Mouse (Mus musculus) liver, embryonic 12.5 days (tissue): ENCODE measurements around the gene Acly. TPM values are rescaled to one million over a fixed set of nuclear protein-coding genes. Genes with fewer than 3 reads are reported as not detected.
A peak's percentile ranks its signal among the peaks of the same experiment; 100 is the strongest.

Experiments
- ATAC-seq: fragments of 200-750 bp; cut with Nextera tagmentation; 2 replicates; pipeline ENCODE4 v1.8.0; 2017; ENCODE audit warnings: moderate number of reproducible peaks, mild to moderate bottlenecking, moderate library complexity
- H3K27ac ChIP-seq: fragments of 300-500 bp; sonication (generic); 2 replicates; pipeline ENCODE4 v1.5.1; 2016; ENCODE audit warnings: mild to moderate bottlenecking
- H3K27me3 ChIP-seq: fragments of 300-500 bp; sonication (generic); replicated peaks from 2 replicates; pipeline ENCODE4 v1.6.1; 2016; ENCODE audit warnings: mild to moderate bottlenecking, moderate library complexity
- H3K36me3 ChIP-seq: fragments of 300-500 bp; sonication (generic); 2 replicates; pipeline ENCODE4 v1.6.1; 2016; ENCODE audit warnings: mild to moderate bottlenecking, moderate library complexity
- H3K4me1 ChIP-seq: fragments of 300-500 bp; sonication (generic); 2 replicates; pipeline ENCODE4 v1.6.1; 2016
- H3K4me2 ChIP-seq: fragments of 300-500 bp; sonication (generic); 2 replicates; pipeline ENCODE4 v1.6.1; 2016; ENCODE audit warnings: mild to moderate bottlenecking, moderate library complexity
- H3K4me3 ChIP-seq: fragments of 300-500 bp; sonication (generic); 2 replicates; pipeline ENCODE4 v1.5.1; 2016; ENCODE audit warnings: mild to moderate bottlenecking, moderate library complexity
- H3K9ac ChIP-seq: fragments of 300-500 bp; sonication (generic); 2 replicates; pipeline ENCODE4 v1.6.1; 2016; ENCODE audit warnings: mild to moderate bottlenecking, moderate library complexity
- H3K9me3 ChIP-seq: fragments of 300-500 bp; sonication (generic); replicated peaks from 2 replicates; pipeline ENCODE4 v1.6.1; 2016; ENCODE audit warnings: mild to moderate bottlenecking, moderate library complexity
- WGBS: fragments of 180-500 bp; shearing (Covaris S2); methylation state at CpG from one replicate; pipeline ENCODE4 v1.1.7; 2016; ENCODE audit not compliant: insufficient replicate concordance; 5-methylcytosine and 5-hydroxymethylcytosine counted together
- polyA plus RNA-seq: library from polyadenylated mRNA; unstranded; fragments of >200 nt; fragmentation: Nextera tagmentation; extraction: Ambion mirVana; gene quantifications from 2 replicates; pipeline ENCODE4 v1.2.1, GENCODE M21; 2016

Gene Acly
- polyA plus RNA-seq, 1 experiment from 2014 or later, result 135 TPM

GRCm38 (mm10) chr11:100504990-100505660 lies 22.7 kb downstream of the Acly start:
- 83% methylated on average over 12 of the region's 12 CpGs for WGBS
- no peak overlapping the region for H3K4me2 ChIP-seq
- ATAC-seq, result no peak
- H3K27ac ChIP-seq, result no peak overlapping the region
- no peak overlapping the region for H3K9ac ChIP-seq
- peaks cover 94% of the 10 kb centered on the region for H3K36me3 ChIP-seq
- H3K27me3 ChIP-seq, result no peaks in the 10 kb centered on the region
- peaks cover 25% of the 10 kb centered on the region for H3K4me1 ChIP-seq
- no peak overlapping the region for H3K4me3 ChIP-seq
- no peaks in the 10 kb centered on the region for H3K9me3 ChIP-seq

GRCm38 (mm10) chr11:100501321-100501720 lies 26.5 kb downstream of the Acly start:
- H3K4me2 ChIP-seq, result 0 out of 2 replicates have a peak overlapping the region, but pooled peaks have one; percentile 9
- peaks cover 32% of the 10 kb centered on the region for H3K4me1 ChIP-seq
- ATAC-seq, result peak; percentile 28; the same call in 1 of the 2 replicates
- no peaks in the 10 kb centered on the region for H3K9me3 ChIP-seq
- H3K9ac ChIP-seq, result no peak overlapping the region
- no peak overlapping the region for H3K4me3 ChIP-seq
- 33% methylated on average over 6 of the region's 6 CpGs for WGBS
- no peaks in the 10 kb centered on the region for H3K27me3 ChIP-seq
- no peak overlapping the region for H3K27ac ChIP-seq
- peaks cover 99% of the 10 kb centered on the region for H3K36me3 ChIP-seq

GRCm38 (mm10) chr11:100500651-100501050 lies 27.1 kb downstream of the Acly start:
- Histone ChIP-seq H3K4me3 (no peak overlapping the region), H3K27ac (no peak overlapping the region), H3K4me1 (peaks cover 32% of the 10 kb centered on the region), H3K9me3 (no peaks in the 10 kb centered on the region), H3K36me3 (peaks cover 100% of the 10 kb centered on the region), H3K9ac (no peak overlapping the region), H3K4me2 (no peak overlapping the region), H3K27me3 (no peaks in the 10 kb centered on the region)
- no peak for ATAC-seq
- 78% methylated on average over 7 of the region's 7 CpGs for WGBS

GRCm38 (mm10) chr11:100500241-100500640 lies 27.6 kb downstream of the Acly start:
- ATAC-seq, result peak; percentile 77
- 40% methylated on average over 3 of the region's 3 CpGs for WGBS
- H3K27ac ChIP-seq, result no peak overlapping the region
- peaks cover 28% of the 10 kb centered on the region for H3K4me1 ChIP-seq
- H3K4me3 ChIP-seq, result no peak overlapping the region
- no peaks in the 10 kb centered on the region for H3K27me3 ChIP-seq
- no peaks in the 10 kb centered on the region for H3K9me3 ChIP-seq
- H3K4me2 ChIP-seq, result no peak overlapping the region
- peaks cover 100% of the 10 kb centered on the region for H3K36me3 ChIP-seq
- no peak overlapping the region for H3K9ac ChIP-seq

GRCm38 (mm10) chr11:100493771-100494170 lies 34.0 kb downstream of the Acly start:
- Histone ChIP-seq H3K9ac (no peak overlapping the region), H3K4me3 (no peak overlapping the region), H3K9me3 (no peaks in the 10 kb centered on the region), H3K4me2 (no peak overlapping the region), H3K4me1 (no peaks in the 10 kb centered on the region), H3K36me3 (peaks cover 98% of the 10 kb centered on the region), H3K27ac (no peak overlapping the region), H3K27me3 (no peaks in the 10 kb centered on the region)
- ATAC-seq, result no peak
- 87% methylated on average over 12 of the region's 12 CpGs for WGBS

- Histone ChIP-seq H3K9me3 (no peaks in the 10 kb centered on the region), H3K27me3 (no peaks in the 10 kb centered on the region), H3K9ac (no peak overlapping the region), H3K36me3 (peaks cover 96% of the 10 kb centered on the region), H3K4me1 (no peaks in the 10 kb centered on the region), H3K4me3 (no peak overlapping the region), H3K4me2 (no peak overlapping the region), H3K27ac (no peak overlapping the region)
- 81% methylated on average over 6 of the region's 6 CpGs for WGBS
- no peak for ATAC-seq
Measured at GRCm38 (mm10) chr11:100490951-100491350, 36.8 kb downstream of the Acly start.

- H3K4me3 ChIP-seq, result no peak overlapping the region
- no peaks in the 10 kb centered on the region for H3K9me3 ChIP-seq
- 82% methylated on average over 8 of the region's 8 CpGs for WGBS
- no peaks in the 10 kb centered on the region for H3K27me3 ChIP-seq
- ATAC-seq, result no peak; the same call in 1 of the 2 replicates
- no peak overlapping the region for H3K27ac ChIP-seq
- H3K9ac ChIP-seq, result no peak overlapping the region
- peaks cover 99% of the 10 kb centered on the region for H3K36me3 ChIP-seq
- no peak overlapping the region for H3K4me2 ChIP-seq
- H3K4me1 ChIP-seq, result no peaks in the 10 kb centered on the region
Measured at GRCm38 (mm10) chr11:100485801-100486538, 41.8 kb downstream of the Acly start.

GRCm38 (mm10) chr11:100484461-100484860 lies 43.3 kb downstream of the Acly start:
- no peaks in the 10 kb centered on the region for H3K4me1 ChIP-seq
- no peak overlapping the region for H3K27ac ChIP-seq
- H3K36me3 ChIP-seq, result peaks cover 99% of the 10 kb centered on the region
- 88% methylated on average over 3 of the region's 3 CpGs for WGBS
- H3K4me3 ChIP-seq, result no peak overlapping the region
- H3K4me2 ChIP-seq, result no peak overlapping the region
- H3K9me3 ChIP-seq, result no peaks in the 10 kb centered on the region
- no peaks in the 10 kb centered on the region for H3K27me3 ChIP-seq
- no peak for ATAC-seq
- H3K9ac ChIP-seq, result no peak overlapping the region

- H3K27me3 ChIP-seq, result no peaks in the 10 kb centered on the region
- no peak overlapping the region for H3K27ac ChIP-seq
- no peak for ATAC-seq
- no peaks in the 10 kb centered on the region for H3K9me3 ChIP-seq
- peaks cover 86% of the 10 kb centered on the region for H3K36me3 ChIP-seq
- WGBS, result 79% methylated on average over 7 of the region's 7 CpGs
- H3K4me2 ChIP-seq, result no peak overlapping the region
- no peaks in the 10 kb centered on the region for H3K4me1 ChIP-seq
- H3K9ac ChIP-seq, result no peak overlapping the region
- no peak overlapping the region for H3K4me3 ChIP-seq
Measured at GRCm38 (mm10) chr11:100479152-100479551, 48.6 kb downstream of the Acly start.

GRCm38 (mm10) chr11:100476281-100476680 lies 51.5 kb downstream of the Acly start:
- peaks cover 10% of the 10 kb centered on the region for H3K4me1 ChIP-seq
- H3K36me3 ChIP-seq, result peaks cover 58% of the 10 kb centered on the region
- ATAC-seq, result no peak
- WGBS, result 81% methylated on average over 5 of the region's 5 CpGs
- no peaks in the 10 kb centered on the region for H3K9me3 ChIP-seq
- H3K4me3 ChIP-seq, result no peak overlapping the region
- no peak overlapping the region for H3K9ac ChIP-seq
- no peak overlapping the region for H3K27ac ChIP-seq
- no peaks in the 10 kb centered on the region for H3K27me3 ChIP-seq
- no peak overlapping the region for H3K4me2 ChIP-seq

- Histone ChIP-seq H3K27me3 (no peaks in the 10 kb centered on the region), H3K9ac (no peak overlapping the region), H3K4me1 (peaks cover 36% of the 10 kb centered on the region), H3K9me3 (no peaks in the 10 kb centered on the region), H3K4me3 (peak overlapping the region; percentile 90), H3K36me3 (peaks cover 27% of the 10 kb centered on the region), H3K27ac (peak overlapping the region; percentile 56; the same call in 1 of the 2 replicates), H3K4me2 (peak overlapping the region; percentile 50)
- 26% methylated on average over 5 of the region's 5 CpGs for WGBS
- ATAC-seq, result peak; percentile 57
Measured at GRCm38 (mm10) chr11:100472935-100473295, 54.9 kb downstream of the Acly start.

GRCm38 (mm10) chr11:100472197-100472934 lies 55.4 kb downstream of the Acly start, which contains the start of gene Klhl11:
Klhl11 (minus strand) TSS chr11:100472741.
- peaks cover 36% of the 10 kb centered on the region for H3K4me1 ChIP-seq
- peak; percentile 92 for ATAC-seq
- H3K4me3 ChIP-seq, result peak within 1 kb of the TSS; percentile 90
- peak within 1 kb of the TSS; percentile 96 for H3K4me2 ChIP-seq
- no peaks in the 10 kb centered on the region for H3K27me3 ChIP-seq
- peak within 1 kb of the TSS; percentile 84 for H3K27ac ChIP-seq
- no peaks in the 10 kb centered on the region for H3K9me3 ChIP-seq
- peaks cover 22% of the 10 kb centered on the region for H3K36me3 ChIP-seq
- WGBS, result under 1% methylated on average over 83 of the region's 83 CpGs
- peak within 1 kb of the TSS; percentile 89 for H3K9ac ChIP-seq
